Mouse (Mus musculus) liver, embryonic 14.5 days (tissue): Measurements from ENCODE around the gene Map4k3. TPM values are rescaled to one million over a fixed set of nuclear protein-coding genes. Genes with fewer than 3 reads are reported as not detected.

Source experiments
- ATAC-seq: fragments of 200-750 bp; cut with Nextera tagmentation; 2 replicates; pipeline ENCODE4 v1.8.0; 2017; ENCODE audit warnings: moderate number of reproducible peaks, mild to moderate bottlenecking, moderate library complexity; ENCODE audit not compliant: insufficient read depth
- DNase-seq, 3 experiments: peaks; one replicate each; pipeline ENCODE4 v3.0.0-alpha.2; 2012 to 2013; ENCODE audit warnings: low read depth in 3 of 3, low spot score in 3 of 3
- H3K27ac ChIP-seq: fragments of 300-500 bp; sonication (generic); 2 replicates; pipeline ENCODE4 v1.5.1; 2014; ENCODE audit warnings: moderate library complexity, mild to moderate bottlenecking, control low read depth, inconsistent platforms
- H3K27me3 ChIP-seq: fragments of 300-500 bp; sonication (generic); 2 replicates; pipeline ENCODE4 v1.6.1; 2014; ENCODE audit warnings: mild to moderate bottlenecking, low read length, moderate library complexity; ENCODE audit not compliant: control insufficient read depth, insufficient read depth
- H3K36me3 ChIP-seq: fragments of 300-500 bp; sonication (generic); replicated peaks from 2 replicates; pipeline ENCODE4 v1.6.1; 2014; ENCODE audit warnings: low read depth; ENCODE audit not compliant: control insufficient read depth, insufficient read depth
- H3K4me1 ChIP-seq, 2 experiments: fragments of 200-500 bp in 1 of 2; fragments of 300-500 bp in 1 of 2; sonication (generic) in 1 of 2; replicated peaks; 2 replicates each; pipeline ENCODE4 v1.6.1; 2012 to 2014; ENCODE audit warnings: antibody characterized with exemption in 1 of 2, inconsistent platforms in 1 of 2, low read length in 1 of 2; ENCODE audit not compliant: control insufficient read depth in 2 of 2, insufficient read depth in 2 of 2
- H3K4me2 ChIP-seq: fragments of 300-500 bp; sonication (generic); 2 replicates; pipeline ENCODE4 v1.6.1; 2014; ENCODE audit warnings: low read depth, mild to moderate bottlenecking, control low read depth, moderate library complexity
- H3K4me3 ChIP-seq, 2 experiments: fragments of 200-500 bp in 1 of 2; fragments of 300-500 bp in 1 of 2; sonication (generic) in 1 of 2; 2 replicates each; pipeline ENCODE4 v1.5.1; 2012 to 2014; ENCODE audit warnings: low read depth in 2 of 2, low read length in 2 of 2, mild to moderate bottlenecking in 2 of 2, control low read depth in 1 of 2, inconsistent platforms in 1 of 2, moderate library complexity in 1 of 2; ENCODE audit not compliant: insufficient read depth in 1 of 2
- H3K9ac ChIP-seq: fragments of 300-500 bp; sonication (generic); replicated peaks from 2 replicates; pipeline ENCODE4 v1.6.1; 2014; ENCODE audit warnings: mild to moderate bottlenecking, control low read depth, moderate library complexity
- H3K9me3 ChIP-seq: fragments of 300-500 bp; sonication (generic); 2 replicates; pipeline ENCODE4 v1.6.1; 2016; ENCODE audit warnings: low read length, mixed read lengths; ENCODE audit not compliant: control insufficient read depth
- CTCF ChIP-seq: IDR thresholded peaks from 2 replicates; pipeline ENCODE4 v1.5.1; 2016; ENCODE audit warnings: antibody characterized with exemption, low read depth, control low read depth
- EP300 ChIP-seq: IDR thresholded peaks from 2 replicates; pipeline ENCODE4 v1.6.1; 2016; ENCODE audit warnings: antibody characterized with exemption, low read depth
- WGBS: fragments of 180-500 bp; shearing (Covaris S2); extraction: QIAGEN DNeasy Blood & Tissue Kit; methylation state at CpG from one replicate; pipeline ENCODE4 v1.1.7; 2014; ENCODE audit not compliant: insufficient replicate concordance; 5-methylcytosine and 5-hydroxymethylcytosine counted together
- polyA plus RNA-seq, 2 experiments: library from polyadenylated mRNA; depleted of rRNA in 1 of 2; stranded (reverse) in 1 of 2; unstranded in 1 of 2; fragments of >200 nt; fragmentation: Nextera tagmentation in 1 of 2; extraction: Ambion mirVana in 1 of 2; gene quantifications; 2 replicates each; pipeline versions ENCODE4 v1.2.1 to v1.2.3; 2012 to 2014

Gene Map4k3
- polyA plus RNA-seq, 2 experiments, result 4.0 to 4.3 TPM

DNA sequence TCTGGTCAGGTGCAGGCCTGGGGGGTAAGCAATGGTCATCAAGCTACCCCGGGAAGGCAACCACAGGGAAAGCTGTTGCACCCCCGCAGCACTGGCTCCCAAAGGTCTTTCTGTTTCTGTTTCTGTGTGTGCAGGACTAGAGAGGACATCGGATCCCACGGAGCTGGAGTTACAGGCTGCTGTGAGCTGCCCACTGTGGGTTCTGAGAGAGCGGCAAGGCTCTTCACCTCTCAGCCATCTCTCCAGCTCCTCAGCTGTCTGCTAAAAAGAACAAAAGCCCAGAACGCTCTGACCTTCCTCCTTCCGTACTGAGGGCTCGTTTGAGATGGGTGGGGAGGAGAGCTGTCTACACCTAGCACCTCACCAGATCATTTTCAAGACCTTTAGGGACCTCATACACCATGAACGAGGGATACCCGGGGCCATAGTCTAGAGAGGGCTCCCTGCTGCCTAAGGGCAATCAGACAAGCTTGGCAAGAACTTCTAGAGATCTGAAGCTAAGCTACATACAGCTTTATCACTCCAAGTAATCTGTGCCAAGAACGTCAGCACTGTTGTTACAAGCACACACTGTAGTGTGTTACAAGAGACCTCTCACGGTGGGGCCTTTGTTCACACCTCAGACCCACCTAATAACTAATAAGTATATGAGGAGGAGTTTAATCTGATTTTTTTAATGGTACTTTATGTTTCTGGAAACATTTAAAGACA lies 29.9 kb downstream of the Map4k3 start:
- no peak for ATAC-seq
- WGBS, result 64% methylated on average over 12 of the region's 12 CpGs
- no peak for DNase-seq

DNA sequence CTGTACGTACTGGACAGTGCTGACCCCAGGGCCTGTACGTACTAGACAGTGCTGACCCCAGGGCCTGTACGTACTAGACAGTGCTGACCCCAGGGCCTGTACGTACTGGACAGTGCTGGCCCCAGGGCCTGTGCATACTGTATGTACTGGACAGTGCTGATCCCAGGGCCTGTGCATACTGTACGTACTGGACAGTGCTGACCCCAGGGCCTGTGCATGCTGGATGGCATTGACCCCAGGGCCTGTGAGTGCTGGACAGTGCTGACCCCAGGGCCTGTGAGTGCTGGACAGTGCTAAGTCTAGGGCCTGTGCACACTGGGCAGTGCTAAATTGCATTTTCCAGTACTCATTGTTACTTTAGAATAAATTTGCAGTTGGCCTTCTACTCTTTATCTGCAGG lies 31.3 kb downstream of the Map4k3 start:
- DNase-seq (no peak), ATAC-seq (no peak)
- H3K27ac ChIP-seq, result no peak overlapping the region
- H3K27me3 ChIP-seq, result no peaks in the 10 kb centered on the region
- WGBS, result 72% methylated on average over 5 of the region's 5 CpGs
- H3K4me3 ChIP-seq, result no peak overlapping the region
- no peaks in the 10 kb centered on the region for H3K36me3 ChIP-seq
- TF ChIP-seq EP300, result no peak
- no peak for TF ChIP-seq CTCF
- H3K4me1 ChIP-seq, result 0 out of 4 replicates have a peak, but pooled peaks cover 0 to 2% of the 10 kb centered on the region in 2 experiments
- H3K9me3 ChIP-seq, result no peaks in the 10 kb centered on the region
- H3K9ac ChIP-seq, result no peak overlapping the region
- H3K4me2 ChIP-seq, result no peak overlapping the region

More for the DNA sequence above, 29.9 kb downstream of the Map4k3 start:
- Histone ChIP-seq H3K27me3 (no peaks in the 10 kb centered on the region), H3K4me1 (0 out of 4 replicates have a peak, but pooled peaks cover 0 to 2% of the 10 kb centered on the region in 2 experiments), H3K9ac (no peak overlapping the region), H3K9me3 (no peaks in the 10 kb centered on the region), H3K4me2 (no peak overlapping the region), H3K4me3 (no peak overlapping the region), H3K36me3 (no peaks in the 10 kb centered on the region), H3K27ac (no peak overlapping the region)
- no peak for TF ChIP-seq EP300
- no peak for TF ChIP-seq CTCF

DNA sequence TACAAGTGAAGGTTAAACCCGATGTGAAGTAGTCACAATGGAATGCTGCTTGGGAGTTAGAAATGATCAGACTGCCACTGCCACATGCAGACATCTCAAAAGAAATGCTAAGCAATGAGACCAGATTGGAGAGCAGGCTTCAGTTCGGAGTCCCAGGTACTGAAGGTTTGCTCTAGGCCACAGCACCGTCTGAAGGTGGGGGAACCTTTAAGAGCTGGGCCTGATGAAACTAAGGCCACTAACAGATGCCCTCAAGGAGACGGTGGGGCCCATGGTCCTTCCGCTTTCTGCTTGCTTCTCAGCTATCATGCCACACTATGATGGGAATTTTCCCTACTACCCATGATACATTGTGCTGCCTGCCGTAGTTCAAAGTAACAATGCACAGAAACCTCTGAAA lies 32.1 kb downstream of the Map4k3 start:
- no peak overlapping the region for H3K9ac ChIP-seq
- H3K9me3 ChIP-seq, result no peaks in the 10 kb centered on the region
- TF ChIP-seq EP300 (no peak), CTCF (no peak)
- DNase-seq (no peak), ATAC-seq (no peak)
- WGBS, result 76% methylated on average over 6 of the region's 6 CpGs
- H3K27me3 ChIP-seq, result no peaks in the 10 kb centered on the region
- no peak overlapping the region for H3K4me3 ChIP-seq
- H3K36me3 ChIP-seq, result no peaks in the 10 kb centered on the region
- no peak overlapping the region for H3K27ac ChIP-seq
- no peak overlapping the region for H3K4me2 ChIP-seq
- 0 out of 4 replicates have a peak, but pooled peaks cover 0 to 2% of the 10 kb centered on the region in 2 experiments for H3K4me1 ChIP-seq

DNA sequence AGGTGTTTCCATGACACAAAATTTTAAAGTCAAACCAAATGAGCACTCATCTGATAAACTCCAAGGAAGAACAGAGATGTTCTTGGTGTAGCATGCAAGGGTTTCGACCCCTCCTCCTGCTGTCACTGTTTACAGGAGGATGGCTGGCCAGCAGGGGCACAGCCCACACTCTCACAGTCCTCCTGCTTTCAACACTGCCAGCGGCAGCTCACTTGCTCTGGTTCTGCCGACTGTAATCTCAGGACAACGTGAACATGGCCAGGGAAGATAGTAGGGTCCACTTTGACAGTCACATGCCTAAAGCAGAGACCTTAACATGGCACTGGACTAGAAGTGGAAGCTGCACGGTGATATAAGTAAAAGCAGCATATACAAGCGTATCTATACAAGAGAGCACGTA lies 34.6 kb downstream of the Map4k3 start:
- TF ChIP-seq EP300 (no peak), CTCF (no peak)
- 51% methylated on average over 7 of the region's 7 CpGs for WGBS
- H3K9ac ChIP-seq, result no peak overlapping the region
- H3K27me3 ChIP-seq, result no peaks in the 10 kb centered on the region
- H3K4me3 ChIP-seq, result no peak overlapping the region
- 0 out of 4 replicates have a peak, but pooled peaks cover 0 to 2% of the 10 kb centered on the region in 2 experiments for H3K4me1 ChIP-seq
- no peaks in the 10 kb centered on the region for H3K9me3 ChIP-seq
- H3K4me2 ChIP-seq, result no peak overlapping the region
- ATAC-seq (no peak), DNase-seq (no peak)
- H3K36me3 ChIP-seq, result no peaks in the 10 kb centered on the region
- H3K27ac ChIP-seq, result no peak overlapping the region

DNA sequence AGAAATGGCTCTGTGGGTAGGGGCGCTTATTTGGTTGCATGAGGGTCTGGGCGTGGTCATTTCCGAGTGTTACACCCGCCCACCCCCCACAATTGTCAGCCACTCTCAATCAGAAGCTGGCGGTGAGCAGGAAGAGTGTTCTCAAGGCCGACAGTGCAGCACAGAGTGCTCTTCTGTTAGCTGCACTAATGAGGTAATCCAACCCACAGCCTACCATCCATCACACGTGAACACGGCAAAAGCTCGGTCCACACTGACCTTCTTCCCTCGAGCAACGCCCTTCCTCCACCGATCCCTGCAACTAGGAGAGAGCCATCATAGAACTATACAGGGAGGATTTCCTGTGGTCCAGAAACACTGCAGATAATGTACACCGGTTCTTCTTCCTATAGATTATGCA lies 36.1 kb downstream of the Map4k3 start:
- no peak for TF ChIP-seq EP300
- TF ChIP-seq CTCF, result no peak
- Histone ChIP-seq H3K27me3 (no peaks in the 10 kb centered on the region), H3K9ac (no peak overlapping the region), H3K36me3 (no peaks in the 10 kb centered on the region), H3K4me3 (no peak overlapping the region), H3K27ac (no peak overlapping the region), H3K4me1 (0 out of 4 replicates have a peak, but pooled peaks cover 0 to 2% of the 10 kb centered on the region in 2 experiments), H3K9me3 (no peaks in the 10 kb centered on the region), H3K4me2 (no peak overlapping the region)
- DNase-seq, result no peak
- 48% methylated on average over 13 of the region's 13 CpGs for WGBS
- no peak for ATAC-seq
